In genomic region chr5:147794711-147795532, GRCm38 (mm10) we compare ENCODE assay signal across 14 mouse cellular contexts.
A peak's percentile ranks its signal among the peaks of the same experiment; 100 is the strongest.
DNase-seq lines count a peak whose midpoint lies in the region; ATAC-seq lines count a peak whose summit lies in the region.
"Had no signal": no experiment of that assay in that cellular context is flagged by ENCODE, and none has a peak within 500 bp of the region (broad histone marks: within the 10 kb centered on the region; RNA-seq: fewer than 3 reads in every experiment).

No protein-coding gene starts in this region.

- H3K4me3 ChIP-seq in limb, embryonic 12.5 days (replicated peaks), result no peak overlapping the region
- H3K4me3 ChIP-seq in limb, embryonic 10.5 days, result no peak overlapping the region
- no peak overlapping the region for H3K4me3 ChIP-seq in hindbrain, embryonic 11.5 days (ENCODE audit: low read depth, low read length)
- H3K4me3 ChIP-seq: embryonic facial prominence, embryonic 12.5 days; forebrain, embryonic 13.5 days had no signal

- DNase-seq in limb, embryonic 10.5 days (ENCODE audit: low spot score), result no peak
- peak; percentile 28 for DNase-seq in heart, adult 8-10 months (ENCODE audit: low spot score)
- peak; percentile 15 to 36 for DNase-seq in heart, postnatal 36 days
- peak; percentile 17 to 48 for DNase-seq in lung, postnatal 4 days
- DNase-seq in hindbrain, embryonic 11.5 days (ENCODE audit: low spot score), result no peak
- no peak for DNase-seq in retina, embryonic 14.5 days (ENCODE audit: low spot score)
- no peak for DNase-seq in cerebellum, adult 9-11 months
- DNase-seq: cerebellum, adult 18-20 months; gastrocnemius, postnatal 10 days; spleen, adult 18-20 months had no signal

- peaks cover 6% of the 10 kb centered on the region; the same call in 1 of the 2 replicates for H3K9me3 ChIP-seq in limb, embryonic 12.5 days
- 0 out of 2 replicates have a peak, but pooled peaks cover 3% of the 10 kb centered on the region for H3K9me3 ChIP-seq in limb, embryonic 10.5 days (replicated peaks)
- H3K9me3 ChIP-seq in hindbrain, embryonic 11.5 days (ENCODE audit: control insufficient read depth, low read length), result no peaks in the 10 kb centered on the region
- H3K9me3 ChIP-seq: embryonic facial prominence, embryonic 12.5 days; forebrain, embryonic 13.5 days had no signal

- 0 out of 2 replicates have a peak overlapping the region, but pooled peaks have one; percentile 4 for H3K9ac ChIP-seq in limb, embryonic 12.5 days (replicated peaks)
- H3K9ac ChIP-seq in hindbrain, embryonic 11.5 days (ENCODE audit: low read depth, low read length), result no peak overlapping the region
- H3K9ac ChIP-seq: embryonic facial prominence, embryonic 12.5 days; forebrain, embryonic 13.5 days had no signal

- no peaks in the 10 kb centered on the region for H3K27me3 ChIP-seq in limb, embryonic 12.5 days
- H3K27me3 ChIP-seq in limb, embryonic 10.5 days (ENCODE audit: low read depth, poor library complexity, severe bottlenecking), result peaks cover 5% of the 10 kb centered on the region; the same call in 1 of the 2 replicates
- H3K27me3 ChIP-seq in hindbrain, embryonic 11.5 days (ENCODE audit: control insufficient read depth, insufficient read depth, low read length), result no peaks in the 10 kb centered on the region
- H3K27me3 ChIP-seq: embryonic facial prominence, embryonic 12.5 days; forebrain, embryonic 13.5 days had no signal

- intact Hi-C loops in heart, postnatal 36 days (cut with DNase I), result no loop called here

- ATAC-seq in limb, embryonic 12.5 days (ENCODE audit: insufficient number of reproducible peaks, insufficient read depth, low FRiP score, low TSS enrichment, low read depth), result no peak
- ATAC-seq in hindbrain, embryonic 11.5 days (ENCODE audit: low FRiP score), result no peak
- ATAC-seq: forebrain, embryonic 13.5 days; hindbrain, embryonic 16.5 days had no signal

- no peaks in the 10 kb centered on the region for H3K36me3 ChIP-seq in limb, embryonic 12.5 days
- no peaks in the 10 kb centered on the region for H3K36me3 ChIP-seq in limb, embryonic 10.5 days
- H3K36me3 ChIP-seq in hindbrain, embryonic 11.5 days (ENCODE audit: control insufficient read depth, insufficient read depth, low read length), result no peaks in the 10 kb centered on the region
- H3K36me3 ChIP-seq: embryonic facial prominence, embryonic 12.5 days had no signal

- 78% methylated on average over 17 of the region's 17 CpGs for WGBS in limb, embryonic 12.5 days
- WGBS in limb, embryonic 10.5 days, result 85% methylated on average over 17 of the region's 17 CpGs
- WGBS in hindbrain, embryonic 11.5 days, result 75% methylated on average over 17 of the region's 17 CpGs

- H3K4me2 ChIP-seq in limb, embryonic 12.5 days, result no peak overlapping the region
- no peak overlapping the region for H3K4me2 ChIP-seq in hindbrain, embryonic 11.5 days (replicated peaks; ENCODE audit: low read depth, low read length)
- H3K4me2 ChIP-seq: embryonic facial prominence, embryonic 12.5 days; forebrain, embryonic 13.5 days had no signal

- no peaks in the 10 kb centered on the region for H3K4me1 ChIP-seq in limb, embryonic 12.5 days (replicated peaks)
- H3K4me1 ChIP-seq in limb, embryonic 10.5 days, result no peaks in the 10 kb centered on the region
- no peaks in the 10 kb centered on the region for H3K4me1 ChIP-seq in hindbrain, embryonic 11.5 days (replicated peaks; ENCODE audit: control insufficient read depth, insufficient read depth, low read length)
- H3K4me1 ChIP-seq: embryonic facial prominence, embryonic 12.5 days; forebrain, embryonic 13.5 days had no signal

- no peak overlapping the region for H3K27ac ChIP-seq in limb, embryonic 12.5 days
- H3K27ac ChIP-seq in limb, embryonic 10.5 days, result no peak overlapping the region
- no peak overlapping the region for H3K27ac ChIP-seq in hindbrain, embryonic 11.5 days (ENCODE audit: low read depth, low read length)
- H3K27ac ChIP-seq: embryonic facial prominence, embryonic 12.5 days; forebrain, embryonic 13.5 days had no signal

Comparison
In these comparisons a context has a peak if more than half of its experiments do, and no peak if none do; other contexts are left out.
1. DNase-seq: peak in heart, adult 8-10 months (single experiment), heart, postnatal 36 days (2 of 2) and lung, postnatal 4 days (2 of 2); none in limb, embryonic 10.5 days (single experiment), hindbrain, embryonic 11.5 days (single experiment), retina, embryonic 14.5 days (single experiment) and cerebellum, adult 9-11 months (single experiment).